Comparison of ENCODE assay signal across 9 mouse cellular contexts in genomic region chr11:69266253-69266652, GRCm38 (mm10). TPM values are rescaled to one million over a fixed set of nuclear protein-coding genes. Genes with fewer than 3 reads are reported as not detected.
DNase-seq lines count a peak whose midpoint lies in the region; ATAC-seq and TF ChIP-seq lines count a peak whose summit lies in the region.
"Had no signal": no experiment of that assay in that cellular context is flagged by ENCODE, and none has a peak within 500 bp of the region (broad histone marks: within the 10 kb centered on the region; RNA-seq: fewer than 3 reads in every experiment).

No protein-coding gene starts in this region.

- intact Hi-C loops in gastrocnemius, adult 2 months (cut with DNase I) = no loop called here
- intact Hi-C loops in left cerebral cortex, postnatal 14 days (cut with DNase I) = loop anchor here (5.0 kb wide), 2 partner anchors 56 to 246 kb away; partner anchors contain the start of genes Cntrob and Trappc1

- peaks cover 5% of the 10 kb centered on the region; the same call in 1 of the 2 replicates for H3K4me1 ChIP-seq in forebrain, postnatal 0 days (ENCODE audit: insufficient read depth)
- H3K4me1 ChIP-seq in hindbrain, embryonic 11.5 days (replicated peaks; ENCODE audit: control insufficient read depth, insufficient read depth, low read length) = no peaks in the 10 kb centered on the region

- 12% methylated on average over 10 of the region's 10 CpGs for WGBS in forebrain, postnatal 0 days
- 23% methylated on average over 10 of the region's 10 CpGs for WGBS in hindbrain, embryonic 11.5 days

- no peaks in the 10 kb centered on the region for H3K36me3 ChIP-seq in forebrain, postnatal 0 days (ENCODE audit: insufficient read depth)
- H3K36me3 ChIP-seq in hindbrain, embryonic 11.5 days (ENCODE audit: control insufficient read depth, insufficient read depth, low read length) = no peaks in the 10 kb centered on the region
- H3K36me3 ChIP-seq: liver, embryonic 15.5 days had no signal

- TF ChIP-seq CTCF in gastrocnemius, adult 2 months (IDR thresholded peaks at IDR 0.05) = 0 out of 2 replicates have a peak, but pooled peaks have one; percentile 5
- TF ChIP-seq CTCF in forebrain, postnatal 0 days (IDR thresholded peaks at IDR 0.05; ENCODE audit: low read depth) = no peak; the same call in 1 of the 2 replicates

- peak; percentile 98 for ATAC-seq in forebrain, postnatal 0 days
- ATAC-seq in hindbrain, embryonic 11.5 days (ENCODE audit: low FRiP score) = peak; percentile 33; the same call in 1 of the 2 replicates

- H3K27ac ChIP-seq in gastrocnemius, adult 2 months = peak overlapping the region; percentile 86
- H3K27ac ChIP-seq in forebrain, postnatal 0 days (ENCODE audit: low read depth, low read length) = peak overlapping the region; percentile 82
- H3K27ac ChIP-seq in hindbrain, embryonic 11.5 days (ENCODE audit: low read depth, low read length) = no peak overlapping the region
- H3K27ac ChIP-seq: liver, embryonic 15.5 days had no signal

- no peaks in the 10 kb centered on the region for H3K27me3 ChIP-seq in forebrain, postnatal 0 days (ENCODE audit: insufficient read depth, low read length)
- no peaks in the 10 kb centered on the region; the same call in 1 of the 2 replicates for H3K27me3 ChIP-seq in hindbrain, embryonic 11.5 days (ENCODE audit: control insufficient read depth, insufficient read depth, low read length)

- peak overlapping the region; percentile 40 for H3K4me2 ChIP-seq in forebrain, postnatal 0 days (ENCODE audit: low read depth)
- H3K4me2 ChIP-seq in hindbrain, embryonic 11.5 days (replicated peaks; ENCODE audit: low read depth, low read length) = 0 out of 2 replicates have a peak overlapping the region, but pooled peaks have one; percentile 3
- H3K4me2 ChIP-seq: liver, embryonic 15.5 days had no signal

- peak overlapping the region; percentile 62 for H3K4me3 ChIP-seq in gastrocnemius, adult 2 months
- 0 out of 2 replicates have a peak overlapping the region, but pooled peaks have one; percentile 11 for H3K4me3 ChIP-seq in forebrain, postnatal 0 days (ENCODE audit: low read depth, low read length)
- H3K4me3 ChIP-seq in hindbrain, embryonic 11.5 days (ENCODE audit: low read depth, low read length) = no peak overlapping the region
- H3K4me3 ChIP-seq: liver, embryonic 15.5 days had no signal

- H3K9ac ChIP-seq in forebrain, postnatal 0 days = peak overlapping the region; percentile 44
- no peak overlapping the region for H3K9ac ChIP-seq in hindbrain, embryonic 11.5 days (ENCODE audit: low read depth, low read length)
- H3K9ac ChIP-seq: liver, embryonic 15.5 days had no signal

- H3K9me3 ChIP-seq in forebrain, postnatal 0 days (ENCODE audit: low read length) = no peaks in the 10 kb centered on the region
- H3K9me3 ChIP-seq in hindbrain, embryonic 11.5 days (ENCODE audit: control insufficient read depth, low read length) = no peaks in the 10 kb centered on the region
- H3K9me3 ChIP-seq: liver, embryonic 15.5 days had no signal

- DNase-seq in gastrocnemius, adult 2 months = peak; percentile 66
- DNase-seq in gastrocnemius, postnatal 4 days (ENCODE audit: low spot score in 2 of 2) = no peak
- DNase-seq in brain, adult 2 months (ENCODE audit: low read depth, low spot score) = peak; percentile 96
- DNase-seq in forebrain, postnatal 0 days = peak; percentile 90
- peak; percentile 44 for DNase-seq in hindbrain, embryonic 11.5 days (ENCODE audit: low spot score)
- DNase-seq in left cerebral cortex, postnatal 14 days (ENCODE audit: low spot score in 2 of 2) = peak; percentile 87 to 97
- DNase-seq in right cerebral cortex, adult 18-20 months = peak; percentile 91
- DNase-seq in urinary bladder, adult 2 months (ENCODE audit: low spot score) = no peak

RNA-seq across cellular contexts. Expression of gene Gucy2e, which starts 29.4 kb away (rescaled TPM):
- total RNA-seq in gastrocnemius, adult 2 months (2021) = not detected
- total RNA-seq in gastrocnemius, postnatal 4 days (2021) = not detected
- 0.67 and 0.77 TPM in 2 replicates for total RNA-seq in forebrain, postnatal 0 days (2014; rRNA removed)
- polyA plus RNA-seq in forebrain, postnatal 0 days (2015; fragmentation: Nextera tagmentation; extraction: Ambion mirVana) = 0.60 and 0.85 TPM in 2 replicates
- polyA plus RNA-seq in hindbrain, embryonic 11.5 days (2014; fragmentation: Nextera tagmentation; extraction: Ambion mirVana) = 0.07 TPM in 1 of 2 replicates, not detected in the other
- under 1 TPM; 0.40 to 0.80 TPM for total RNA-seq in left cerebral cortex, postnatal 14 days (2021)
- polyA plus RNA-seq in urinary bladder, adult 2 months (2012; rRNA removed) = 0.01 and 0.03 TPM in 2 replicates
- polyA plus RNA-seq: liver, embryonic 15.5 days had no signal

RNA-seq across cellular contexts. Expression of gene Cntrob, which starts 57.3 kb away (rescaled TPM):
- 1 to 10 TPM; 1.4 to 2.0 TPM for total RNA-seq in gastrocnemius, adult 2 months (2021)
- 10 to 100 TPM; 12.0 to 12.9 TPM for total RNA-seq in gastrocnemius, postnatal 4 days (2021)
- 20.5 and 35.7 TPM in 2 replicates for total RNA-seq in forebrain, postnatal 0 days (2014; rRNA removed)
- polyA plus RNA-seq in forebrain, postnatal 0 days (2015; fragmentation: Nextera tagmentation; extraction: Ambion mirVana) = 12.1 and 13.0 TPM in 2 replicates
- 17.2 and 17.9 TPM in 2 replicates for polyA plus RNA-seq in hindbrain, embryonic 11.5 days (2014; fragmentation: Nextera tagmentation; extraction: Ambion mirVana)
- 10 to 100 TPM; 13.4 to 16.1 TPM for total RNA-seq in left cerebral cortex, postnatal 14 days (2021)
- polyA plus RNA-seq in urinary bladder, adult 2 months (2012; rRNA removed) = 9.2 and 10.8 TPM in 2 replicates

RNA-seq across cellular contexts. Expression of gene Trappc1, which starts 57.5 kb away (rescaled TPM):
- total RNA-seq in gastrocnemius, adult 2 months (2021) = 10 to 100 TPM; 37.7 to 46.4 TPM
- total RNA-seq in gastrocnemius, postnatal 4 days (2021) = 10 to 100 TPM; 62.2 to 63.1 TPM
- total RNA-seq in forebrain, postnatal 0 days (2014; rRNA removed) = 124 and 133 TPM in 2 replicates
- 149 and 178 TPM in 2 replicates for polyA plus RNA-seq in forebrain, postnatal 0 days (2015; fragmentation: Nextera tagmentation; extraction: Ambion mirVana)
- 209 and 215 TPM in 2 replicates for polyA plus RNA-seq in hindbrain, embryonic 11.5 days (2014; fragmentation: Nextera tagmentation; extraction: Ambion mirVana)
- total RNA-seq in left cerebral cortex, postnatal 14 days (2021) = 10 to 100 TPM; 60.1 to 67.7 TPM
- polyA plus RNA-seq in urinary bladder, adult 2 months (2012; rRNA removed) = 56.2 and 60.4 TPM in 2 replicates

RNA-seq across cellular contexts. Expression of gene Kcnab3, which starts 59.8 kb away (rescaled TPM):
- total RNA-seq in gastrocnemius, adult 2 months (2021) = not detected
- total RNA-seq in gastrocnemius, postnatal 4 days (2021) = under 1 TPM; 0.49 to 0.56 TPM
- total RNA-seq in forebrain, postnatal 0 days (2014; rRNA removed) = 5.5 and 5.8 TPM in 2 replicates
- polyA plus RNA-seq in forebrain, postnatal 0 days (2015; fragmentation: Nextera tagmentation; extraction: Ambion mirVana) = 4.2 and 4.4 TPM in 2 replicates
- polyA plus RNA-seq in hindbrain, embryonic 11.5 days (2014; fragmentation: Nextera tagmentation; extraction: Ambion mirVana) = 1.4 and 3.0 TPM in 2 replicates
- 10 to 100 TPM; 30.8 to 36.9 TPM for total RNA-seq in left cerebral cortex, postnatal 14 days (2021)
- polyA plus RNA-seq in urinary bladder, adult 2 months (2012; rRNA removed) = 1.6 TPM in 2 replicates

Comparison
In these comparisons a context has a peak if more than half of its experiments do, and no peak if none do; other contexts are left out.
1. DNase-seq: peak in gastrocnemius, adult 2 months (single experiment), brain, adult 2 months (single experiment), forebrain, postnatal 0 days (single experiment), hindbrain, embryonic 11.5 days (single experiment), left cerebral cortex, postnatal 14 days (2 of 2) and right cerebral cortex, adult 18-20 months (single experiment); none in gastrocnemius, postnatal 4 days (0 of 2) and urinary bladder, adult 2 months (single experiment).